Mouse (Mus musculus) olfactory bulb, adult 2 months (tissue): ENCODE data around the gene Cblc.

Experiments
- CTCF ChIP-seq: fragments of 200-500 bp; IDR thresholded peaks from 2 replicates; pipeline ENCODE4 v1.5.1; 2012; ENCODE audit warnings: low read depth, mild to moderate bottlenecking, low read length, moderate library complexity; ENCODE audit not compliant: insufficient read depth
- POLR2A ChIP-seq: fragments of 200-500 bp; IDR thresholded peaks from 2 replicates; pipeline ENCODE4 v1.6.1; 2012; ENCODE audit warnings: mild to moderate bottlenecking, low read depth, low read length, moderate library complexity; ENCODE audit not compliant: insufficient read depth

DNA sequence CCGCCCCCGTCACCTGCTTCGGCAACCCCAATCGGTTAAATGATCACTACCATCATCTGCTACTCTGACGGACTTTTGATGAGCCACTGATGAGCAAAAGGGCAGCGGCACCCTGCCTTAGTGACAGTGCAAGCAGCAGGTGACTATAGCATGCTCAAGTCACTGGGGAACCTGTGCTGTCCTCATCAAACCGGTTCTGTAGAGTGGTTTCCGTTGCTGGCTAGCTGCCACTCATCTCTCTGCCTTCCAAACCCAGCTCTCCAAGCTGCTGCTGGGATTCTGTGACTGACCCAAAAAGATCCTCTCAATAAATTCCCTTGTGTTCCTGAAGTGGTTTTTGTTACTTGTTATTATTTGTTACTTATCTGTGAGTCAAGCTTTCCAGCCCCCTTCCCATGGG, 18.0 kb downstream of the Cblc start:
- no peak for TF ChIP-seq POLR2A
- TF ChIP-seq CTCF, result no peak
